Mouse (Mus musculus): ENCODE measurements around the gene Crispld2. TPM values are rescaled to one million over a fixed set of nuclear protein-coding genes. Genes with fewer than 3 reads are reported as not detected.

Gene Crispld2
- total and polyA plus RNA-seq, 3 experiments, result 1.7 to 2.2 TPM; not detected in 1

- H3K36me3 ChIP-seq (ENCODE audit: control insufficient read depth in 1 of 2, insufficient read depth in 2 of 2, low read length in 2 of 2), result peaks cover 0 to 2% of the 10 kb centered on the region in 2 experiments; a peak in 2 of 4 replicates
- H3K9me3 ChIP-seq (replicated peaks; ENCODE audit: insufficient read depth, low read length), result no peaks in the 10 kb centered on the region
- no peak overlapping the region for H3K27ac ChIP-seq (ENCODE audit: control insufficient read depth, low read depth, low read length)
- TF ChIP-seq CHD2 (IDR thresholded peaks at IDR 0.05; ENCODE audit: low read length) (no peak), MXI1 (IDR thresholded peaks at IDR 0.05; ENCODE audit: low read depth, low read length) (no peak), USF2 (IDR thresholded peaks at IDR 0.05; ENCODE audit: borderline replicate concordance in 1 of 2, insufficient read depth in 1 of 2, low read depth in 1 of 2, low read length in 2 of 2) (no peak), POLR2AphosphoS2 (IDR thresholded peaks at IDR 0.05; ENCODE audit: low read length) (no peak), TBP (IDR thresholded peaks at IDR 0.05; ENCODE audit: low read depth, low read length) (no peak)
- no peak for DNase-seq (ENCODE audit: low read depth, low spot score)
- no peaks in the 10 kb centered on the region for H3K79me2 ChIP-seq (ENCODE audit: control insufficient read depth, insufficient read depth, low read length, poor library complexity)
- H3K9ac ChIP-seq (ENCODE audit: control insufficient read depth, low read depth, low read length, poor library complexity, severe bottlenecking), result no peak overlapping the region
- no peak overlapping the region for H3K4me3 ChIP-seq (ENCODE audit: control insufficient read depth in 1 of 2, insufficient read depth in 1 of 2, low read depth in 2 of 2, low read length in 2 of 2)
- no peaks in the 10 kb centered on the region for H3K27me3 ChIP-seq (ENCODE audit: control insufficient read depth in 1 of 2, insufficient read depth in 2 of 2, low read length in 2 of 2)
- peaks cover 0 to 11% of the 10 kb centered on the region in 2 experiments; a peak in 3 of 4 replicates for H3K4me1 ChIP-seq (ENCODE audit: control insufficient read depth in 1 of 2, insufficient read depth in 2 of 2, low read length in 2 of 2)
Measured at GRCm38 (mm10) chr8:120046258-120047020, 54.2 kb downstream of the Crispld2 start.

GRCm38 (mm10) chr8:120049949-120050348 is 57.7 kb downstream of the Crispld2 start:
- H3K9me3 ChIP-seq (replicated peaks; ENCODE audit: insufficient read depth, low read length), result no peaks in the 10 kb centered on the region
- no peaks in the 10 kb centered on the region for H3K79me2 ChIP-seq (ENCODE audit: control insufficient read depth, insufficient read depth, low read length, poor library complexity)
- H3K36me3 ChIP-seq (ENCODE audit: control insufficient read depth in 1 of 2, insufficient read depth in 2 of 2, low read length in 2 of 2), result no peaks in the 10 kb centered on the region
- no peak overlapping the region for H3K9ac ChIP-seq (ENCODE audit: control insufficient read depth, low read depth, low read length, poor library complexity, severe bottlenecking)
- H3K4me1 ChIP-seq (ENCODE audit: control insufficient read depth in 1 of 2, insufficient read depth in 2 of 2, low read length in 2 of 2), result no peaks in the 10 kb centered on the region
- DNase-seq (ENCODE audit: low read depth, low spot score), result no peak
- no peak overlapping the region for H3K27ac ChIP-seq (ENCODE audit: control insufficient read depth, low read depth, low read length)
- H3K4me3 ChIP-seq (ENCODE audit: control insufficient read depth in 1 of 2, insufficient read depth in 1 of 2, low read depth in 2 of 2, low read length in 2 of 2), result no peak overlapping the region
- no peaks in the 10 kb centered on the region for H3K27me3 ChIP-seq (ENCODE audit: control insufficient read depth in 1 of 2, insufficient read depth in 2 of 2, low read length in 2 of 2)
- no peak for TF ChIP-seq POLR2AphosphoS2 (IDR thresholded peaks at IDR 0.05; ENCODE audit: low read length)
- TF ChIP-seq TAL1 (IDR thresholded peaks at IDR 0.05; ENCODE audit: low read length), result no peak
- TF ChIP-seq MAFK (IDR thresholded peaks at IDR 0.05; ENCODE audit: borderline replicate concordance, low read depth, low read length), result no peak
- no peak for TF ChIP-seq MAZ (IDR thresholded peaks at IDR 0.05; ENCODE audit: low read depth, low read length)
- no peak for TF ChIP-seq POLR2AphosphoS5 (IDR thresholded peaks at IDR 0.05; ENCODE audit: borderline replicate concordance, low read depth, low read length)

GRCm38 (mm10) chr8:120050376-120050775 is 58.1 kb downstream of the Crispld2 start:
- Histone ChIP-seq H3K9ac (ENCODE audit: control insufficient read depth, low read depth, low read length, poor library complexity, severe bottlenecking) (no peak overlapping the region), H3K27me3 (ENCODE audit: control insufficient read depth in 1 of 2, insufficient read depth in 2 of 2, low read length in 2 of 2) (no peaks in the 10 kb centered on the region), H3K79me2 (ENCODE audit: control insufficient read depth, insufficient read depth, low read length, poor library complexity) (no peaks in the 10 kb centered on the region), H3K4me3 (ENCODE audit: control insufficient read depth in 1 of 2, insufficient read depth in 1 of 2, low read depth in 2 of 2, low read length in 2 of 2) (no peak overlapping the region), H3K36me3 (ENCODE audit: control insufficient read depth in 1 of 2, insufficient read depth in 2 of 2, low read length in 2 of 2) (no peaks in the 10 kb centered on the region), H3K27ac (ENCODE audit: control insufficient read depth, low read depth, low read length) (no peak overlapping the region), H3K9me3 (replicated peaks; ENCODE audit: insufficient read depth, low read length) (no peaks in the 10 kb centered on the region), H3K4me1 (ENCODE audit: control insufficient read depth in 1 of 2, insufficient read depth in 2 of 2, low read length in 2 of 2) (no peaks in the 10 kb centered on the region)
- TF ChIP-seq E2F4 (IDR thresholded peaks at IDR 0.05; ENCODE audit: borderline replicate concordance, low read depth, low read length) (no peak), POLR2A (IDR thresholded peaks at IDR 0.05; ENCODE audit: control insufficient read depth in 1 of 2, insufficient read depth in 1 of 2, low read depth in 1 of 2, low read length in 2 of 2, poor library complexity in 1 of 2) (no peak), MAX (IDR thresholded peaks at IDR 0.05; ENCODE audit: low read length) (no peak), TCF12 (IDR thresholded peaks at IDR 0.05; ENCODE audit: low read depth, low read length) (no peak), MXI1 (IDR thresholded peaks at IDR 0.05; ENCODE audit: low read depth, low read length) (no peak), NELFE (IDR thresholded peaks at IDR 0.05; ENCODE audit: low read depth, low read length) (no peak), CTCF (IDR thresholded peaks at IDR 0.05 in 2 of 3, conservative IDR thresholded peaks at IDR 0.05 in 1 of 3; ENCODE audit: control insufficient read depth in 1 of 3, insufficient read depth in 1 of 3, low read depth in 2 of 3, low read length in 3 of 3, poor library complexity in 1 of 3, severe bottlenecking in 1 of 3) (no peak), ETS1 (IDR thresholded peaks at IDR 0.05; ENCODE audit: low read depth, low read length) (no peak), USF1 (IDR thresholded peaks at IDR 0.05; ENCODE audit: low read depth, low read length) (no peak), ZKSCAN1 (IDR thresholded peaks at IDR 0.05; ENCODE audit: low read depth, low read length) (no peak), RAD21 (IDR thresholded peaks at IDR 0.05; ENCODE audit: low read depth, low read length) (no peak), ZMIZ1 (IDR thresholded peaks at IDR 0.05; ENCODE audit: low read depth, low read length) (no peak), USF2 (IDR thresholded peaks at IDR 0.05; ENCODE audit: borderline replicate concordance in 1 of 2, insufficient read depth in 1 of 2, low read depth in 1 of 2, low read length in 2 of 2) (no peak)
- DNase-seq (ENCODE audit: low read depth, low spot score), result no peak

Measured in MEL (cell line).